Mouse (Mus musculus) macrophage (primary cell): ENCODE results near the gene Lrp2bp. TPM values are rescaled to one million over a fixed set of nuclear protein-coding genes. Genes with fewer than 3 reads are reported as not detected.

Source experiments
- H3K27ac ChIP-seq: fragments of 350-480 bp; formaldehyde crosslinking; 2 replicates; pipeline ENCODE4 v1.9.0; 2021
- H3K36me3 ChIP-seq: fragments of 350-480 bp; formaldehyde crosslinking; 2 replicates; pipeline ENCODE4 v1.9.0; 2021; ENCODE audit errors: inconsistent target
- H3K4me3 ChIP-seq: fragments of 350-480 bp; formaldehyde crosslinking; 2 replicates; pipeline ENCODE4 v1.9.0; 2021; ENCODE audit errors: inconsistent target
- H3K79me2 ChIP-seq: fragments of 350-480 bp; formaldehyde crosslinking; 2 replicates; pipeline ENCODE4 v1.9.0; 2021; ENCODE audit errors: inconsistent target
- WGBS: methylation state at CpG from one replicate; pipeline ENCODE4 v1.1.7; 2026; ENCODE audit warnings: inconsistent platforms; ENCODE audit not compliant: missing documents; 5-methylcytosine and 5-hydroxymethylcytosine counted together
- polyA plus RNA-seq: library from polyadenylated mRNA; stranded (reverse); fragments of 250-400 nt; gene quantifications from 3 replicates; pipeline ENCODE4 v1.2.4, GENCODE M21; 2018; ENCODE audit warnings: inconsistent platforms

The Lrp2bp gene
- polyA plus RNA-seq, 1 experiment from 2014 or later: not detected

GRCm38 (mm10) chr8:45999784-46000705 lies 942 bp downstream of the Lrp2bp start:
- Histone ChIP-seq H3K4me3 (peak overlapping the region; percentile 50), H3K79me2 (peaks cover 4% of the 10 kb centered on the region; the same call in 1 of the 2 replicates), H3K27ac (peak overlapping the region; percentile 63), H3K36me3 (peaks cover 9% of the 10 kb centered on the region; the same call in 1 of the 2 replicates)
- WGBS: 10% methylated on average over 55 of the region's 55 CpGs

- no peak within 1 kb of the TSS for H3K27ac ChIP-seq
- H3K4me3 ChIP-seq: no peak within 1 kb of the TSS
- no peaks in the 10 kb centered on the region for H3K36me3 ChIP-seq
- 72% methylated on average over 3 of the region's 4 CpGs for WGBS
- no peaks in the 10 kb centered on the region for H3K79me2 ChIP-seq
These were observed 6.5 kb downstream of the Lrp2bp start, which contains the start of gene Ankrd37 for GRCm38 (mm10) chr8:46005596-46005995. Ankrd37 (minus strand) TSS chr8:46005707.

- no peak overlapping the region for H3K27ac ChIP-seq
- 88% methylated on average over 2 of the region's 3 CpGs for WGBS
- no peak overlapping the region for H3K4me3 ChIP-seq
- no peaks in the 10 kb centered on the region for H3K79me2 ChIP-seq
- H3K36me3 ChIP-seq: no peaks in the 10 kb centered on the region
These were observed 8.1 kb downstream of the Lrp2bp start for GRCm38 (mm10) chr8:46007050-46007672.

- no peak overlapping the region for H3K27ac ChIP-seq
- H3K79me2 ChIP-seq: no peaks in the 10 kb centered on the region
- no peak overlapping the region for H3K4me3 ChIP-seq
- WGBS: 100% methylated on average over 2 of the region's 2 CpGs
- H3K36me3 ChIP-seq: no peaks in the 10 kb centered on the region
These were observed 11.2 kb downstream of the Lrp2bp start for GRCm38 (mm10) chr8:46010306-46010705.

GRCm38 (mm10) chr8:46010746-46011680 lies 11.9 kb downstream of the Lrp2bp start:
- no peak overlapping the region for H3K27ac ChIP-seq
- H3K4me3 ChIP-seq: no peak overlapping the region
- no peaks in the 10 kb centered on the region for H3K79me2 ChIP-seq
- H3K36me3 ChIP-seq: no peaks in the 10 kb centered on the region
- WGBS: 66% methylated on average over 17 of the region's 17 CpGs

- 88% methylated on average over 9 of the region's 9 CpGs for WGBS
- H3K79me2 ChIP-seq: no peaks in the 10 kb centered on the region
- H3K36me3 ChIP-seq: no peaks in the 10 kb centered on the region
- no peak overlapping the region for H3K27ac ChIP-seq
- H3K4me3 ChIP-seq: no peak overlapping the region
These were observed 23.1 kb downstream of the Lrp2bp start for GRCm38 (mm10) chr8:46022203-46022602.

GRCm38 (mm10) chr8:46022758-46023157 lies 23.7 kb downstream of the Lrp2bp start:
- H3K36me3 ChIP-seq: no peaks in the 10 kb centered on the region
- no peak overlapping the region for H3K27ac ChIP-seq
- no peaks in the 10 kb centered on the region for H3K79me2 ChIP-seq
- 96% methylated on average over 9 of the region's 9 CpGs for WGBS
- no peak overlapping the region for H3K4me3 ChIP-seq

- H3K79me2 ChIP-seq: no peaks in the 10 kb centered on the region
- H3K27ac ChIP-seq: no peak overlapping the region
- WGBS: 85% methylated on average over 4 of the region's 4 CpGs
- no peak overlapping the region for H3K4me3 ChIP-seq
- no peaks in the 10 kb centered on the region for H3K36me3 ChIP-seq
These were observed 25.3 kb downstream of the Lrp2bp start for GRCm38 (mm10) chr8:46024392-46024791.

- no peaks in the 10 kb centered on the region for H3K36me3 ChIP-seq
- no peak overlapping the region for H3K27ac ChIP-seq
- no peak overlapping the region for H3K4me3 ChIP-seq
- H3K79me2 ChIP-seq: no peaks in the 10 kb centered on the region
- WGBS: 90% methylated on average over 11 of the region's 11 CpGs
These were observed 37.1 kb downstream of the Lrp2bp start for GRCm38 (mm10) chr8:46036217-46036616.

GRCm38 (mm10) chr8:46039666-46040065 lies 40.6 kb downstream of the Lrp2bp start:
- Histone ChIP-seq H3K79me2 (no peaks in the 10 kb centered on the region), H3K36me3 (peaks cover 8% of the 10 kb centered on the region; the same call in 1 of the 2 replicates), H3K27ac (no peak overlapping the region), H3K4me3 (no peak overlapping the region)
- WGBS: 100% methylated on average over 1 of the region's 1 CpGs

GRCm38 (mm10) chr8:46040260-46040659 lies 41.2 kb downstream of the Lrp2bp start:
- peaks cover 8% of the 10 kb centered on the region; the same call in 1 of the 2 replicates for H3K36me3 ChIP-seq
- 96% methylated on average over 13 of the region's 13 CpGs for WGBS
- no peaks in the 10 kb centered on the region for H3K79me2 ChIP-seq
- H3K27ac ChIP-seq: no peak overlapping the region
- H3K4me3 ChIP-seq: no peak overlapping the region

- Histone ChIP-seq H3K36me3 (0 out of 2 replicates have a peak, but pooled peaks cover 2% of the 10 kb centered on the region), H3K4me3 (no peak overlapping the region), H3K79me2 (no peaks in the 10 kb centered on the region), H3K27ac (no peak overlapping the region)
- 90% methylated on average over 5 of the region's 5 CpGs for WGBS
These were observed 73.7 kb downstream of the Lrp2bp start for GRCm38 (mm10) chr8:46072798-46073197.

GRCm38 (mm10) chr8:46073540-46074140 lies 74.5 kb downstream of the Lrp2bp start:
- Histone ChIP-seq H3K27ac (no peak overlapping the region), H3K79me2 (no peaks in the 10 kb centered on the region), H3K36me3 (no peaks in the 10 kb centered on the region), H3K4me3 (no peak overlapping the region)
- WGBS: 86% methylated on average over 2 of the region's 2 CpGs

GRCm38 (mm10) chr8:46075223-46075622 lies 76.1 kb downstream of the Lrp2bp start:
- Histone ChIP-seq H3K79me2 (no peaks in the 10 kb centered on the region), H3K36me3 (no peaks in the 10 kb centered on the region), H3K4me3 (no peak overlapping the region), H3K27ac (no peak overlapping the region)
- 97% methylated on average over 5 of the region's 5 CpGs for WGBS
